Mouse (Mus musculus): ENCODE measurements around the gene Ralgds.

Gene Ralgds

DNA sequence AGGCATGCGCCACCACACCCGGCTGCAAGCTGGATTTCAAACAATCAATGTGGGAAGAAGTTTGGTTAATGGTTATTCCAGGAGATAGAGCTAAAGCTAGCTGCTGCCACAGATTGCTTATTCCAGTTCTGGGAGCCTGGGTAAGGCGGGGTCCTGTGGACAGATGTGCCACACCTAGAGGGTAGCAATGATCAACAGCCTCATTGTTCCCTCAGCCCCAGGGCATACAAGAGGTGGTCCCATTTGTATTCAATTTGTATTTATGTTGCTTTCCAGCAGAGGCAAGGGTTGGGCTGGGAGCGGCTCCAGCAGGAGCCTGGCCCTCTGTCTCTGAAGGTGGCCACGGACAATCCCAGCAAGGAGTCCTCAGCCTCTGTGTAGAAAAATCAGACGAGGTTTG is 6.6 kb upstream of the Ralgds start:
- no peak for DNase-seq

DNA sequence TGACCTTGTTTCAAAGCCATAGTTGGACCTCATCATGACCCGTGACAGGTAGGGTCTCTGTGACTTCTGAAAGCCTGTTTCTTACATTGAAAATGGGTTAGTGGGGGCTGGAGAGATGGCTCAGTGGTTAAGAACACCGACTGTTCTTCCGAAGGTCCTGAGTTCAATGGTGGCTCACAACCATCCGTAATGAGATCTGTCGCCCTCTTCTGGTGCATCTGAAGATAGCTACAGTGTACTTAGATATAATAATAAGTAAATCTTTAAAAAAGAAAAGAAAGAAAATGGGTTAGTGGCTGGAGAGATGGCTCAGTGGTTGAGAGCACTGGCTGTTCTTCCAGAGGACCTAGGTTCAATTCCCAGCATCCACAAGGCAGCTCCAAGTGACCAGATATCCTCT is 1.3 kb upstream of the Ralgds start:
- DNase-seq, result peak; percentile 9

DNA sequence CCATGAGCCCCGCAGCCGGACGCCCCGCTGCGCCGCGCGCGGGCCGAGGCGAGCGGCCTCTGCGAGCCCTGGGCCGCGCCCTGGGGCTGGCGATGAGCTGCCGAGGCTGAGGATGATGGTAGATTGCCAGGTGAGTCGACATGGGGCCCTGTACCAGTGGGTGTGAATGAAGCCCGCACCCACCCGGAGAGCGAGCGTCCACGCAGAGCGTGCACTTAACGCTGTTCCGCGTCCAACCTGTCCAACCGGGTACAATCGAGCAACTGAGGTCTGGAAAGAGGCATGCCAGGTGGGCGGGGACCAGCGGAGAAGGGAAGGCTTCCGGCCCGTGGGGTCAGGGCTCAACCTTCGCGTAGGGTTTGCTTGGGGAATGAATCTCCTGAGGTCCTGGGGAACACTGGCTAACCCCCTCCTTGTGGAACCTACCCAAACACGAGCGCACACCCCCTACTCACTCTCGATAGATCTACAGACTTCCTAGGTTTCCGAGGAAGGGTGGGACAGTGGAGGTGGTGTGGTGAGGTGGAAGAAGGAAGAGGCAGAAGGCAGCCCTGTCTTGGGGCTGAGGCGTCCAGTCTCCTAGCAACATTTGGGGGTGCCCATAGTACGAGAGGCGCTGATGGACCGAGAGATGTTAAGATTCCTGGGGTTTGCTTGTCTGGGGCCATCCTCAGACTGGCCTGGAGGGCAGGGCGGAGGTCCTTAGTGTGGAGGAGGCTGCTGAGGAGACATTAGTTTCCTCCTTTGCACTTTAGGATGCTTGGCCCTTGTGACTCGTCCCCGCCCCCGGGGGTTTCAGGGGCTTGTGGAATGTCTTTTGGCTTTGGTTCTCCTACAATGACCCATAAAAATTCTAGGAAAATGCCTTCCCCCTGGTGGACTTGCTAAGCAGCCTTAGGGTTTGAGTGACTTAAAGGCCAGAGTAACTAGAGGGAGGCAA is 776 bp downstream of the Ralgds start:
- DNase-seq, result peak; percentile 58

DNA sequence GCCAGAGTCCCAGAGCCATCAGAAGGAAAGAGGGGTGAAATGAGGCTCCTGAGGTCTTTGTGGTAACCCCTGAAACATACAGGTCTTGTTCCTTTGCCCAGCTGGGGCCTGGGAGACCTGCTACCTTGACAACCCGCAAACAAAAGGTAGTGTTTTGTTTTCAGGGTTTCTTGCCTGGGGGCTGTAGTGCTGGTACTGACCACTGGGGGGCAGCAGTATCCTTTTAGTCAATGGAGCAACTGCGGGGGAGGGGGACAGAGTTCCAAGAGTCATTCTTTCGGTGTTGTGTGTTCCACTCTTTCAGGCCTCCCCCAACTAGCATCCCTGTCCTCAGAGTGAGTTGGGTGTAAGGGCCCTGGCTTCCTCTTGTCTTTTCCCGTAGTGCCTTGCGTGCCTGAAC is 1.6 kb downstream of the Ralgds start:
- peak; percentile 94 for DNase-seq

DNA sequence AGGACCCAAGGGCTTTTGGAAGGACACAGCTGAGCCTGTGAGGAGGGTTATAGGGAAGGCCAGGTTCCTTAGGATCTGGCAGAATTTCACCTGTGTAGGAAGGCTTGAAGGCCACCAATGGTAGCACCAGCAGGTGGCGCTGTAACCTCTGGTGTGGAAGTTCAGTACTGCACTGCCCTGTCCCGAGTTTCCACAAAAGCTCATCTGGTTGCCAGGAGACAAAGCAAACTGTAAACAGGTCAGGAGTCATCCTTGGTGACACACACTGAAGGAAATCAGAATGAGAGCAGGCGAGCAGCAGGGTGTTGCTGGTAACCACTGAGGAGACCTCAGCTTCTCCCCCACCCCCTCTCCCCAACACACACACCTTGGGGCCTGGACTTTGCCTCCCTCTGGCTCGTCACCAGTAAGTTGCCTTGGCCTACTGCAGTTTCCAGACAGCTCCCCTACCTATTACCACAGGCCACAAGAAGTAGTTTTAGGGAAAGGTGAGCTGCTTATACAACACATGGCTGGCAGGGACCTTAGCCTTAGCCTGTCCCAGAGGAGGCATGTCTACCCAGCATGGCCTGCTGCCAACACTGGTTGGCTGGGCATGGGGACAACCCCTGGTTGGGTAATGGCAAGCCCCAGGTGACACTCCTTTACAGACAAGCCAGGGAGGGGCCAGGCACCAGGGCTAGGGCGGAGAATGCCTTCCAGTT is 4.4 kb downstream of the Ralgds start:
- DNase-seq, result peak; percentile 90

DNA sequence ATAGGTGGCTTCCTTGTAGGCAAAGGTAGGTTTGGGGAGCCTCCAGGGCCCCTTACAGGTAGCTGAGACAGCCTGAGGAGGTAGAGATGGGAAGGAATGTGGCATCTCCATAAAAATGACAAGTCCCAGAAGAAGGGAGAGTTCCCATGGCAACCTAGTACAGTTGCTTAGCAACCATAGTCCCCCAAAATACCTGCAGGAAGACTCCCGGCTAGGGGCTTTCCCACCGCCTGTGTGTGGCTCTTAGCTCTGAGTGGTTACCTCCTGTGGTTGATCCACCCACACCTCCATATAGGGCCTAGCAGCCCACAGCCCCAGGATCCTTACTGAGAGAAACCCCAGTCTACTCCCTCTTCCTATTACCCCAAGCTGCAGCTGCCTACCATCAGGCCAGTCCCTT is 5.3 kb downstream of the Ralgds start:
- no peak for DNase-seq

GRCm38 (mm10) chr2:28520581-28520980 is 7.7 kb downstream of the Ralgds start:
- DNase-seq, result no peak

- no peak for DNase-seq
Measured at GRCm38 (mm10) chr2:28521571-28522151, 8.7 kb downstream of the Ralgds start.

DNA sequence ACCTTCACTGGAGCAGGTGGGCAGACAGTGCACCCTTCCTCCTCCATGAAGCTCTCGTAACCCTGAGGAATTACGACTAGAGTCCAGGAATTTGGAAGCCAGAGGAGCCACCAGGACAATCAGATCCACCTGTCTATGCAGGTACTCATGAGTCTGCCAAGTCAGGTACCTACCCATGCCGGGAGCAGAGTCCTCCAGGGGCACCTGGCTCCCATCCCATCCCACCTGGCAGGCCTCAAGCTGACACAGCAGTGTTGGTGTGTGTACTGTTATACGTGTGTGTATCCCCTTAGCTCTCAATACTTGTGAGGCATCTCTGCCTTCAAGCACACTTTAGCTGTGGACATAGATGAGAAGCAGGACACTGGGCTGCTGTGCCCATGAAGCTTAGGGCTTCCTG is 9.2 kb downstream of the Ralgds start:
- no peak for DNase-seq

DNA sequence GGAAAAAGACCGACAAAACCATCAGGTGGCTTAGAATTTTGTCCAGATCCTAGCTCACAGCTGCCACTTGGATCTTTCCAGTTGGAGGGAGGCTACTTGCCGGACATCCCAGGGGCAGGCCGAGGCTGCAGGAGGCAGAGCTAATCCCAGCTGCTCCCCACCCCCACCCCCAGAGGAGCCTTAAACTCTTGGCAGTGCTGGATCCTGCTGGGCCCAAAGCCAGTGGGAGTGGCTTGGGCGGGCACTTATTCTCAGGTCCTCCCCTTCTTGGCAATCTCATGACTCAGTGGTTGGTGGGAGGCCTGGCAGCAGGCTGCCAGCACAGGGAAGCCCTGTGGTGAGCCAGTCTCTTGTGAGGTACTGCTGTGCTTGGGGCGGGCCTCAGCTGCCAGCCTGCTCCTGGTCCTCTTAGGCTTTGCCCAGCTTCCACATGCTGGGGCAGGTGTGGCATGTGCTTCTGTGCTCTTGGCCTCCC is 10.8 kb downstream of the Ralgds start:
- DNase-seq, result no peak

- DNase-seq, result no peak
Measured at GRCm38 (mm10) chr2:28524406-28524805, 11.5 kb downstream of the Ralgds start.

- DNase-seq, result no peak
Measured at GRCm38 (mm10) chr2:28525219-28525942, 12.5 kb downstream of the Ralgds start.

- DNase-seq, result peak; percentile 56
Measured at GRCm38 (mm10) chr2:28525943-28526876, 13.3 kb downstream of the Ralgds start.

- DNase-seq, result no peak
Measured at GRCm38 (mm10) chr2:28527436-28528353, 14.8 kb downstream of the Ralgds start.

DNA sequence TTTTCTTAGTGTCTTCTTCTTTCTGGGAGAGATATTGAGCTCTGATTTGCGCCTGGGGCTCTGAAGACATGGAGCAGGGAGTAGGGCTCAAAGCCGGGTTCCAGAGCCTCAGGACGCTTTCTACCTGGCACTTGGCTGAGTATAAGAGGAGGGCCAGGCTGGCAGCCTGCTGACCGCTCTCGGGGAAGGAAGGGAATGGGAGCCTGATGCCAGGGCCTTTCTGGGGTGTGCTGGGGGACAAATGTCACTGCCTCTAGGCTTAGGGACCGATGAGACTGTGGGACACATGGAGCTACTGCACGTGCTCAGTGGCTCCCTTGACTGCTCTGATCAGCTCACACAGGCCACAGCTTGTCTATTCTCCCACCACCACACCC is 15.4 kb downstream of the Ralgds start:
- no peak for DNase-seq

DNA sequence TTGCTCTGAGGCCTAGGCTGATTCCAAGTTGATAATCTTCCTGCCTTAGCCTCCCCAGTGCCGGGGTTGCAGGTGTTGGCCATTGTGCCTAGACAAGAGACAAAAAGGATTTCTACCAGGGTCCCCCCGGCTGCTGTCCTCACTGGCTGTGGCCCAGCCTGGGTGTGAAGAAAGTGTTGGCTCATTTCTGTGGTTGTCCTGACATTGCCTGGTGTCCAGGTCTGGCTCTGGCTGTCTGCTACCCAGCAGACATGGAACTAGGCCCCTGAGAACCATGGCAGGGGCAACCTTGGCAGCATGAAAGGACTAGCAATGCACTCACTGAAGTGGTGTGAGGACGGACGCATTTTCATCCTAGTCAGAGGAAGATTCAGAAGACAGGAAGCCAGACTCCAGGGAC is 16.9 kb downstream of the Ralgds start:
- no peak for DNase-seq

- DNase-seq, result no peak
Measured at GRCm38 (mm10) chr2:28530311-28530710, 17.4 kb downstream of the Ralgds start.

- peak; percentile 82 for DNase-seq
Measured at GRCm38 (mm10) chr2:28532938-28533771, 20.2 kb downstream of the Ralgds start.

DNA sequence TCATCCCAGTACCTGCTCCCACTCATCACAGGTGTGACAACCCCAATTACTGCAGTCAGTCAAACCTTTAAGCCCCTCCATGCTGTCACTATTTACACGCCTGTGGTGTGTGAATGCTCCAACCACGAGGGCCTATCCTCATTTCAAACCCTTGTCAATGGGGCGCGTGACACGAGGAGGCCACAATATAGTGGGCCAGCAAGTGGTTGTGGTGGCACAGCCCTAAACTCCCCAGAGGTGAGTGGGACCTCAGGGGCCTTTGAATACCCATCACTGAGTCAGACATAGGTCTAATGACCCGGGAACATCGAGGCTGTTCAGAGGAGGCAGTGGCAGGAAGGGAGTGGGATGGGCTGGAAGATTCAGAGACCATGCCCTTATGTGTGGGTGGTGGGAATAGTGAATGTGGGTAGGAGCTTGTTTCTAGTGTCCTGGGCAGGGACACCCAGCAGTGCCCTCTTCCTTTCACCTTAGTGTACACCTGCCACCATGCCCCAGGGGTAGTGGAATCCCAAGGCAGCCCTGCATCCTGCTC is 21.0 kb downstream of the Ralgds start:
- no peak for DNase-seq

Data from thymus, postnatal 4 days (tissue).